Mouse (Mus musculus) C3H10T1/2 (cell line): Measurements from ENCODE around the gene Sh2d6. TPM values are rescaled to one million over a fixed set of nuclear protein-coding genes. Genes with fewer than 3 reads are reported as not detected.

Experiments
- polyA plus RNA-seq, 2 experiments: library from polyadenylated mRNA; unstranded; fragments of >200 nt; fragmentation: generic; extraction: Trizol; gene quantifications; one replicate each; pipeline ENCODE4 v1.2.1; 2012; ENCODE audit warnings: missing spikeins in 2 of 2

The Sh2d6 gene
- polyA plus RNA-seq = under 1 TPM; 0.06 to 0.78 TPM

DNA sequence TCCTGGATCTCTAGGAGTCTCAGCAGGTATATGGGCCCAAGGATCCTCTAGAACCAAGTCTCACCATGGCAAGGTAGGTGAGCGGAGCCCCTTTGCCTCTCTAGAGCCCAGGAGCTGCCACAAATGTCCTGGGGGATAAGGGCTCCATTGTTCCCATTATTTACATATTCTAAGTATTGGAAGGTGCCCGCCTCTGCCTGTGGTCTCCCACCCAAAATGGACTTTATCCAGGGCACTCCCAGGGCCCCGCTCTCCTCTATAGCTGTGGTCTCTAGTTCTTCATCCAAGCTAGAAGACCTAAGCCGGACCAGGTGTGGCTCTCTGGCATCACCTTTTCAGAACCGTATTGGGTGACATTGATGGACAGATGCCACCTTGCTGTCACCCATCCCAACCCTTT is at the start of gene Sh2d6:
TSS of gene Sh2d6 (minus strand) at position 101 of the 400 bp plus-strand sequence.

DNA sequence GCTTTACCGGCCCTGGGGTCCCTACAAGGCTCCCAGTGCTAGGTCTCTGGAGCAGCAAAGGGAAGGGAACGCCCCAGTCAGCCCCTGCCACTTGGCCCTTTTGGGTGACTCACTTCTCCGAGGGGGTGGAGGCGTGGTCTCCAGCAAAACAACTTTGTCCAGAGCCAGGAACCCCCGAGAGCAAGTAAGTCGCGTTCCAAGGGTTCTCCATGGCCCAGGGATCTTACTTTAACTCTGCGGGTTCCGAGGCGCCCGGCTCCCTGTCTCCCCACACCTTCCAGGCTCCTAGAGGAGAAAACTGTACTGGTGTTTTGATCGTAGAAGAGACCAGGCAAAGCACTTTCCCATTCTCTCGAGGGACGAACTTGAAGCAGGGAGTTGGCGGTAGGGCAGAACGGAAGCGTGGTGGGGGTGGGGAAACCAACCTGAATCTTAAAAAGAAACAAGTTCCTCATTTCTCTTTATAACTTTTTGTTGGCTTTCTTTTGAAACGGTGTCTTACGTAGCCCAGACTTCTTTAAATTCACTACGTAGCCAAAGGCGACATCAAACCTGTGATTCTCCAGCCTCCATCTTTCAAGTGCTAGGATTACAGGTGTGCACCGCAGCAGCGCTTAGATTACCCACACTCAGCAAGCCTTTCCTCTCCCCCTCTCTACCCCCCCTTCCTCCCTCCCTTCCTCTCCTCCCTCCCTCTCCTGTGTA is 22.9 kb upstream of the Sh2d6 start, which contains the start of gene Capg:
TSS of gene Capg (plus strand) at position 109 of the 705 bp plus-strand sequence.

Other genes with a start within 250 kb of the Sh2d6 start
- gene Sftpb, start 217.1 kb downstream of the Sh2d6 start, polyA plus RNA-seq = not detected
- gene Usp39, start 176.5 kb downstream of the Sh2d6 start, polyA plus RNA-seq = 10 to 100 TPM; 22.0 to 29.1 TPM
- 1 to 10 TPM; 1.7 to 6.5 TPM for gene 0610030E20Rik, start 174.4 kb downstream of the Sh2d6 start, polyA plus RNA-seq
- gene Tmem150a, start 166.3 kb downstream of the Sh2d6 start, polyA plus RNA-seq = 10 to 100 TPM in 1 of 2 experiments, 1 to 10 TPM in 1; 4.5 to 19.8 TPM
- gene Rnf181, start 154.8 kb downstream of the Sh2d6 start, polyA plus RNA-seq = 10 to 100 TPM; 72.0 to 90.7 TPM
- 10 to 100 TPM; 20.6 to 23.3 TPM for gene Vamp5, start 141.2 kb downstream of the Sh2d6 start, polyA plus RNA-seq
- 100 to 1,000 TPM; 236 to 284 TPM for gene Vamp8, start 131.0 kb downstream of the Sh2d6 start, polyA plus RNA-seq
- 10 to 100 TPM in 1 of 2 experiments, 1 to 10 TPM in 1; 3.6 to 20.0 TPM for gene Ggcx, start 107.4 kb downstream of the Sh2d6 start, polyA plus RNA-seq
- 10 to 100 TPM; 32.6 to 90.8 TPM for gene Mat2a, start 82.1 kb downstream of the Sh2d6 start, polyA plus RNA-seq
- gene Capg, start 22.7 kb upstream of the Sh2d6 start, polyA plus RNA-seq = 100 to 1,000 TPM; 347 to 619 TPM
- 10 to 100 TPM in 1 of 2 experiments, 1 to 10 TPM in 1; 4.2 to 12.6 TPM for gene Elmod3, start 76.7 kb upstream of the Sh2d6 start, polyA plus RNA-seq
- 10 to 100 TPM; 19.5 to 38.2 TPM for gene Retsat, start 76.8 kb upstream of the Sh2d6 start, polyA plus RNA-seq
- gene Tgoln1, start 95.3 kb upstream of the Sh2d6 start, polyA plus RNA-seq = 1 to 10 TPM; 1.6 to 9.8 TPM